Mouse (Mus musculus): Measurements from ENCODE around the gene Maff.
A peak's percentile ranks its signal among the peaks of the same experiment; 100 is the strongest.

The Maff gene

DNA sequence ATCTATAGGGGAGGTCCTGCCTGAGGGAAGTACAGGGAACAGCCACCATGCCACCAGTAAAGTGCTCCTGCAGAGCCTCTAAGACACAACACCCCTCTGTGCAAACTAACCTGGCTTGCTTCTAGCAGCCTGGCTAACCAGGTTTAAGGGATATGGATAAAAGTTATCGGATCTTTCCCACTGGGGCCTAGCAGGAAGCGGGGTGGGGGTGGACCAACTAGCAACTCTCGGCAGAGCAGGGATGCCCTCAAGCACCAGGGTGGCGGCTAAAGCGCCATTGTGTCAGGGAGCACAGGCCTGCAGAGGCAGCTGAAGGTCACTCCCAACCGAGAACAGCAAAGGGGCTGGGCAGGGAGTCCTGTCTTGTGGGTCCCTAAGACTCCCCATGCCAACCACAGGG, 17.7 kb downstream of the Maff start:
- DNase-seq (ENCODE audit: low spot score) = no peak

DNA sequence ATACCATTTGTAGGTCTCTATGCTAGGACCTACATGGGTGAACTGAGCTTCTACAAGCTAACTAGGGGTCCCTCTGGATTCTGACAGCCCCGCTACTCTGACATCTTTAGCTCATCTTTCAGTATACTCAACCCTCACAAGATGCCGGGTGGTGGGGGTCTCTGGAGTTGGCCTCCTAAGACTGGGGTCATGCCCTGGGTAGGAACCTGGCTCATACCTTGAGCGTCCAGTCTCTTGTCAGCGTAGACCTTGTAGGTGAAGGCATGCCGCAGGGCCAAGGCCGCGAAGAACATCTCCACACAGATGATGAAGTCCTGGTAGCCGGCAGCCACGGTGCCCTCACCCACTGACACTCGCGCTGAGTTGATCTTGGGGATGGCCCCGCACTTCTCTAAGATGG, 18.6 kb downstream of the Maff start:
- DNase-seq (ENCODE audit: low spot score) = no peak

DNA sequence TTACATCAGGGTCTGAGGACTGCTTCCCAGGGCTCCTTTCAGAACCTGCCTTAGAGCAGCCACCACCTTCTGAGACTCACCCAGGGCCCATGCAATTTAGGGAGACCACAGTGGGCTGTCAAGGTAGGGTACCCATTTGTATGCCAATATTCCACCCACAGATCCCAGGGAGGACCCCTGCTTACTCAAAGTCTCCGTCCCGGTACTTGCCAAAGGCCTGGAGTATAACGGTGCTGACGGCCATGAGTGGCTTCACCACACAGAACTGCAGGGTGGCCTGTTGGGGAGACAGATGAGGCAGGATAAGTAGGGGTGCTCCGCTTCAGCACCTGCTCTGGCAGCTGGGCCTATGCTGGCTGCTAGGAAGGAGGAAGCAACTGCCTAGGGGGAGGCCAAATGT, 20.0 kb downstream of the Maff start:
- no peak for DNase-seq (ENCODE audit: low spot score)

DNA sequence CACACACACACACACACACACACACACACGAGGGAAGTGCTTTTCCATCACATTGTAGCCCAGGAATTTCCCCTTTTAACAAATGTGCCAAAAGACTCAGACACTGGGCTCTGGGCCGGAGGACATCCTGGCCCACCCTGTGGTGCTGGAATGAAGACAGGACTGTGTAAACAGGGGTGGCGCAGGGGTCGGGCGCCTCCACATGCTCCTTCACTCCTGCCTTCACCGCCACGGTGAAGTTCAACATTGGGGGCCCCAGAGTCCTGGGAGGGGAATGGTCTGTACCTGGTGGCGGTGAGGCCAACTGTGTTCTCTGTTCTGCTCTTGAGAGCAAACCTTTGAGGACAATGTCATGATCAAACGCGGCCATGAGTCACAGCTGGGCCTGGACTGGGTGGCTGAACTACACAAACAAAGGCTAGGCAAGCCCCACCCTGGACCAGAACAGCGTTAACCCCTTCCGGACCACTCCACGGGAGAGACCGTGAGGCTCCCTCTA, 21.9 kb downstream of the Maff start:
- DNase-seq (ENCODE audit: low spot score) = no peak

DNA sequence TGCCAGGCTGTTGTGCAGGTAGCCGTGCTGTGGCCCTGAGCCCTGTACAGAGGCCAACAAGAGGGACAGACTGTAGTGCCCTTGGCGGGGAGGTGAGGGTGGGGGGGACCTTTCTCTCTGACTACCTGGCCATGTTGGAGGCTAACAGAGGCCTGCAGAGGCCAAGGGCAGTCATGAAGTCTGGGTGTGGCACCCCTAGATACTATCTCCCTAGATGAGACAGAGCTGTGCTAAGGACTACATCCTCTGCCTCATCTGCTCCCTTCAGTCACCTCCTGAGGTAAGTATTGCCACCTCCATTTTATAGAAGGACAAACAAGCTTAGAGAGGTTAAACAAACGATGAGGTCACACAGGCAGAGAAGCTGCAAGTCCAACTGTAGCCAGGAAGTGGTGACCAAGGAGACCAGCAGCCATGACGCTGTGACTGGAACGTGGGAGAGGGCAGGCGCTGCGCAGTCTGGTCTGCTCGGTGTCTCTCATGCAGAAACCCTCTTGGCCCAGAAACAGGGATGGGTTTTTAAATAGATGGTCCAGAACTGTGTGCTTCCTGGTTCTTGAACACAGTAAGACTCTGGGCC, 22.5 kb downstream of the Maff start:
- DNase-seq (ENCODE audit: low spot score) = no peak

DNA sequence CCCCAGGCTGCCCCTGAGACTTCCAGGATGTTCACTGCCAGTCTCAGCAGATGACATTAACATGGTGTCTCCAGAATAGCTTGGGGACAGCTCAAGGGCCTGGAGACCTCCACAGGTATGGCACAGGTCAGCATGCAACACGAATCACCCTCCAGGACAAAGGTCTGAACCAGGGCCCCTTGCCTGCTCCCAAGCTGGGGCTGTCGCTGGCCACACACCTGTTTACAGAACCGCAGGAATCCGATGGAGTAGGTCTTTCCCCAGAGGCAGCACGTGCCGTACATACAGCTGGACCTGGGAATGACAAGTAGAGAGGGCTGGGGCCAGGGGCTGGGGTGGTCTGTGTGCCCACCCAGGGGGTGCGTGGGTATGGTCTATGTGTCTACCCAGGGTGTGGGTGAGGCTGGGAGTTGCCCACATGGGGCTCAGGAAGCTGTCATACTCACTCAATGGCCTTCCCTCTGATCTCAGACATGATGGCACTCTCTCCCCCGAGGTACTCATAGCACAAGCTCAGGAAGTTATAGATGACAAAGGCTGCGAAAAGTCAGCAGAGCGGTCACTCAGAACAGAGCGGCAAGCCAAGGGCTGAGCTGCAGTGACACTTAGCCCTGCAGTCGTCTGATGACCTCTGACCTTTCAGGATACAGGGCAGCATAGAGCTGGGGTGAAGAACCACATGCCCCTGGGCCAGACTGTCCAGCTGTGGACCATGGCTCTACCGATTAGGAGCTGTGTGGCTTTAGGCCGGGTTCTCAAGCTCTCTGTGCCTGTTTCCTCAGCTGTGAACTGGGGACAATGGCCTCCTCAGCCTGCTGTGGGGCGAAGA, 23.2 kb downstream of the Maff start:
- no peak for DNase-seq (ENCODE audit: low spot score)

DNA sequence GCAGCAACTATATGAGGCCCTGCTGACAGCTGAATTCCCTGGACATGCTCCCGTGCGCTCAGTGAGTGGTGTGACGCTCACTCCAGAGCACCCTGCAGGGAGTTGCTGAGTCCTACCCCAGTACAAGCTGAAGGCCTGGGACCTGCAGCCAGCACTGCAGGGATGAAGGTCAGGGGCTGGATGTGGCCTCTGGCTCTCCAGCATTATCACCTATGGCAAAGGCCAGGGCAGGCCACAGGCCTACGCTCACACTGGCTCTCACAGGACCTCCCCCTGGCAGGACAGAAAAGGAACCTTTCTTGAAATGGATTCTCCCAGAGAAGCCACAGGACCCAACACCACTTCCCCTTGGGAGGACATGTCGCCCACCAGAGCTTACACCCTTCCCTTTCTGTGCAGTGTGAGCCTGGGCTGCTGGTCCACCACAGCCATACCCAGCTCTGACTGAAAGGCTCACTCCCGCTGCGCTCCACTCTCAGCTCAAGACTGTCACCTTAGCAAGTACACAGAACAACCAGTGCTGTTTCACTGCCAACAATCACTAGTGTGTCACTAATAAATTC, 23.9 kb downstream of the Maff start:
- DNase-seq (ENCODE audit: low spot score) = no peak

DNA sequence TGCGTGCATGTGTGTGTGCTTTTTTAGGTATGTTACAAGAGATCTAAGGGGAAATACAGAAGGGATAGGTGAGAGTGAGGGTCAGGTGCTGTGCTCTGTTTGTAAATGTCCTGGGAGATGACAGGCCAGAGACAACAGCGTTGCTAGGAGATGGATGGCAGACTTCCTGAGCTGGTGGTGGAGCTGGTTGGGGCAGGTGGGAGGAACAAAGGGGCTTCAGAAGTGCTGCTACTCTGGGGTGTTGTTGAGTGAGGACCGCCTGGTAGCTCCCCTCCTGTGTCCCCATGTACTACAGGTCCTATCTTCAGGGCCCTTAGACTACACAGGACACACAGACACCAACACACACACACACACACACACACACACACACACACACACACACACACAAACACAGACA, 28.3 kb downstream of the Maff start:
- no peak for DNase-seq (ENCODE audit: low spot score)

DNA sequence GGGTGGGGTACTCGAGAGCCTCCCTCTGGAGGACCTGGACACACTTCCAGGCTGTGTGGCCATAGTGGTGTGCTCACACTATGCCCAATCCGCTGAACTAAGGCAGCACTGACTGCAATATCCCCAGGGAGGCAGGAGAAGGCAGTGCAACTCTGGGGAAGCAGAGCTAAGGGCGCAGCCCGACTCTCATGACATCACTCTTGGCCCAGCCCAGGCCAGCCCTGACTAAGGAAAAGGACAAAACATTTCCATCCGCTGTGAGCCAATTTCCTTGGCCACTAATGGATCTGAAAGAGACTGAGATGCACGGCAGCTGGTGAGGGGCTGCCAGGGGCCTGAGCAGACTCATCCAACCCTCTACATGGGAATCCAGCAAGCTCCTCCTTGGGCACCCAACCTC, 31.3 kb downstream of the Maff start:
- DNase-seq (ENCODE audit: low spot score) = peak; percentile 97

DNA sequence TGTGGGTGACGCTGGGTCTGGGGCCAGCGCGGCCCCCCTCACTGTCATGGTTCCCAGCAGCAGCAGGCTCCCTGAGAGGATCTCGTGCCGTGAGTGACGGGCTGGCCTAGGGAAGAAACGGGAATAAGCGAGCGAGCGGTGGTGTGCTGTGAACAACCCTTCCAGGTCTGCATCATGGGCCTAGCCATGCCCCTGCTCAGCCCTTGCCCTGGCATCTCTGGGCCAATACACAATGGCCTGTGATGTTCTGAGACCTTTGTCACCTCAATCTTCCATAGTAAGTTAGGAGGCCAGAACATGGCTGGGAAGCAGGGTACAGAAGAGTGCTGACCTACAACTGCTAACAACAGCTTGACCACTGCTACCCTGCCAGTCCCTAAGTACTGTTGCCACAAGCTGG, 32.2 kb downstream of the Maff start:
- DNase-seq (ENCODE audit: low spot score) = no peak

DNA sequence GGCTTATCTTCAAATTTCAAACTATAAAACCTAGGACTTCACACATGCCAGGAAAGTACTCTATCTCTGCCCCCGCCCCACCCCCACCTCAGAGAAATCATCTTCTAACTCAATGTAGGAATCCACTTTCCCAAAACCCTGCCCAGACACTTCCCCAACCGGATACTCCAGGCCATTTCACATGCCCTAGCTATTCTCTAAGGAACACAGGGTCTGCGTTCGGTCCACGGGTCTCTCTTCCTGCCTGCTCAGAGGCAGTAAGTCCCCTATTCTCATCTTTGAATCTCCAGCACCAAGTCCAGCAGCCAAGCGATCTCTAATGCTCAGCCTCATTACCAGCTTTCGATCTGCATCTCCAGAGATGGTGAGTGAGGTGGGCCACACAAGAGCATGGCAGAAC, 33.2 kb downstream of the Maff start:
- DNase-seq (ENCODE audit: low spot score) = no peak

DNA sequence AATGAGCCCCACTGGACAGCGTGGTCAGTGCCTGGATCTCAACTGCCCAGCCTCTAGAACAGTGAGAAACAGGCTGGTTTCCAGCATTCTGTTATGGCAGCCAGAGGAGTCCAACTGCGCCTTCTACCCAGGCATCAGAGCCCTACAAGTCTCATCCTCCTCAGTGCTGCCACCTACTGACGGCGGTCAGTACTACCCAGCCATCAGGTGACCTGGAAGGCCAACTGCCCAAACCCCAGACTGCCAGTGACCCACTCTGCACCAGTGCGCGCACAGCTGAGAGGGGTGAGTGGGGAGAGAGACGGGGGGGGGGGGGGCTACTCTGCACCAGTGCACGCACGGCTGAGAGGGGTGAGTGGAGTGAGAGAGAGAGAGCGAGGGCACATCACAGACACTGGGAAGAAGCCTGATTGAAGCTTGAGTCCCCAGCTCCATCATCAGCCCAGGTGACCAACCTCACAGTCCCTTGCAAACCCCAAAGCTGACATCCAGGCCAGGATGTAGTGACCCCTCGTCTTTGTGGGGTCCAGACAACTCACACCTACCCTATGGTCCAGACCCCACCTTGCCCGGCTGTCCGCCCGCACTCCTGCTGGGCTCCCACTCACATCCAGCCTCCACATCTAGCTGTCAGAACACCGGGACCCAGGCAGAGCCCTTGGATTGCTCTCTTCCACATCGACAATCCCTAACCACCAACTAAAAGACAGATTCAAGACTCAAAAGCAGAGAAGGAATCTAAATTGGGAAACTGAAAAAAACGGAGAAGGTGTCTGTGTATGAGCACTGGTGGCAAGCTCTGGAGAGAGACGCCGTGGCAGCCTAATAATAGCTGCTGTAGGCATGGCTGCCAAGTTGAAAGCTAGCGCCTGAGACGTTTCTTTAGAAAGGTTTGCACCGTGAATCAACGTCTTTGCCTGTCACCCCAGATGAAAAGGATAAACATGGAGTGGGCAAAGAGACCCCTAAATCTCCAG, 34.3 kb downstream of the Maff start:
- DNase-seq (ENCODE audit: low spot score) = peak; percentile 49

DNA sequence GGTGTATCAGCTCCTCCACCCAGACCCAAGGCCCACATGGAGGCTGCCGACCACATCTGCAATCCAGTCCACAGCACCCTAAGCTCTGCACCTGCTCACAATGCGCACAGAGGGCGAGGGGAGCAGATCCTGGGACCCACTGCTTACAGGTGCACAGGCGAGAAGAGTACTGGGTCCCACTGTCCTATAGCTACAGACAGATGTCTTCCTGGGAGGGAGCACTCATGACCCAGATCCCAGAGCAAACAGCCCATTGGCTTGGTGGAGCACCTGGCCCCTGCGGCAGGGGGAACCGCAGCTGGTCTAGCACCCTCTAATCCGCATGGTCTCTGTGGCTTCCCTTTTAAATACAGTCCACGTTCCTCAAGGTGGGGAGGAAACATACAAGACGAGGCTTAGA, 35.2 kb downstream of the Maff start:
- no peak for DNase-seq (ENCODE audit: low spot score)

DNA sequence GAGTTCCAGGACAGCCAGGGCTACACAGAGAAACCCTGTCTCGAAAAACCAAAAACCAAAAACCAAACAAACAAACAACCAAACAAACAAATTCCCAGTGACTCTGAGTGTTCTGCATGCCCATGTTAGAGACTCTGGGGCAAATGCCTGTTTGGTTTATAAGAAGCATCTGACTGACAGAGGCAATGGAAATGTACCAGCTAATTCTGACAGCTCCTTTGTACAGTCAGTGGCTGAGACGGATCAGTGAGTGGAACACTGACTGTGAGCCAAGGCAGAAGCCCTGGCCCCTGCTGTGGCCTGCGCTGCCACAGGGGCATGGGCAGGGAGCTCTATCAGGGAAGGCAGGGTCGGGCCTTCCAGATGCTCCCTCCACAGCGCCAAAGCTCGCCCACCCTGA, 40.7 kb downstream of the Maff start:
- peak; percentile 60 for DNase-seq (ENCODE audit: low spot score)

DNA sequence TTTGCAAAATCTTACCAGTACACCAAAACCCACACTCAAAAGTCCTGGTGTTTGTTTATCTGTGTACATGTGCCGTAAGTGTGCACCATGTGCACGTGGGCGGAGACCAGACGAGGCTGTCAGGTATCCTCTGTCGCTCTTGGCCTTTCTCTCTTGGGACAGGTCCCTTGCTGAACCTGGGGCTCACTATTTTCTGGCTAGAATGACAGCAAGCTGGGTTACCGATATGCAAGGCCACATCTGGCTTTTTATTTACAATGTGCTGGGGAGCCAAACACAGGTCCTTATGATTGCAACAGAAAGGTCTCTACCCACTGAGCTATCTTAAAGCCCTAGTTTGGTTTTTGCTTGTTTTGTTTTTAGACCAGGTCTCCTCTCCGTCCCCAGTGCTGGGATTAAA, 41.2 kb downstream of the Maff start:
- no peak for DNase-seq (ENCODE audit: low spot score)

DNA sequence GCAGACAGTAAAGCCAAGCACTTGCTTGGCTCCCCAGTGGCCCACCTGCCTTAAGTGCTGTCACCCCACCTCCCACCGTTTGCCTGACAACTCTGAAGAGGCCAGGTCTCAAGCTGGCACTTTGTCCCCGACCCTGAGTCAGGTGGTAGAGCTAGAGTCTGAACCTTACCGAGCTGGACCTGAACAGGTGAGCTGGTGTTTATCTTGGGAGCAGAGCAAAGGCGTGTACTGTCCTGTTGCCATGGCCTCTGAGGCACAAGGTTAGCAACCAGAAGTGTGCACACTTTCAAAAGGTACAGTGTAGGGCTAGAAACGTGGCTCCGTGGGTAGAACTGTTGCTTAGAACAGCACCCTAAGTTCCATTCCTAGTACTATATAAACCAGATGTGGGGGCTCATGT, 41.8 kb downstream of the Maff start:
- DNase-seq (ENCODE audit: low spot score) = no peak

DNA sequence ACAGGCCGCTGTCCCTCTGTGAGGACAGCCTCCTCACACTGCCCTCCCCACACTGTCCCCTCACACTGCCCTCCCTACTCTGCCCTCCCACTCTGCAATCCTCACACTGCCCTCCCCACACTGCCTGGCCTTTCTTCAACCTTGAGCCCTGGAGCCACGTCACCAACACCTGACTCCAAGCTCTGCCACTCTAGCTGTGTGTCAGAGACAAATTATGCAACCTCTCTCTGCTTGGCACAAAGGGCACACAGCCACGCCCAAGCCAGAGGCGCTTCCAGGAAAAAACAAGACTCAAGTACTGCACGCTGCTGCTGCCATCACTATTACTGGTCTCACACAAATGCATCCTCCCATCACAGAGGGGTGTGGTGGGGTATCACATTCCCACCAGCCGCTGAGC, 44.0 kb downstream of the Maff start:
- DNase-seq (ENCODE audit: low spot score) = peak; percentile 88

DNA sequence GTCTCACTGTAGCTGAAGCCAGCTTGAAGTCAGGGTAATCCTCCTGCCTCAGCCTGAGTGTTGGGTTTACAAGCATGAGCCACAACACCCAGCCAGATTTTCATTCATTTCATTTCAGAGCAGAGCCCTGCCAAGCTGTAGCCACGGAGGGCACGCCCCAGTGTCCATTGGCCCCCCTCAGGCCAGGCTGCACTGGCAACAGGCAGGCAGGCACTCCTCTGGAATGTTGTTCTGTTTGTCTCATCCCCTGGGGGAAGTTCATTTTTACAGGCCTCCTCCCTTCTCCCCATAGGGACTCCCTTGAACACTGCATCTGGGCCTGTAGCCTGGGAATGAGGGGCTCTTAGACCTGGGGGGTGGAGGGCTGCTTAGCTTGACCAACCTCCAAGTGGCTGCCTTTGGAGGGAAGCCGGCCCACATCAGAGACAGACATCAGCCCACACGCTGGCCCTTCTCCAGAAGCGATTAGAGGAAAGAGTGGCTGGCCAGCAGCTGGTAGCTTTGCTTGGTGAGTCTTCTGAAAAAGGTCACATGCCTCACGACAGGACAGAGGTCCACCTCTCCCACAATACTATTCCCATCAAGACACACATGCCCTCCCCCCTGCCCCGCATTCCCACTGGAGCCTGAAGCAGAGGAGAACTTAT, 45.1 kb downstream of the Maff start:
- peak; percentile 94 for DNase-seq (ENCODE audit: low spot score)

DNA sequence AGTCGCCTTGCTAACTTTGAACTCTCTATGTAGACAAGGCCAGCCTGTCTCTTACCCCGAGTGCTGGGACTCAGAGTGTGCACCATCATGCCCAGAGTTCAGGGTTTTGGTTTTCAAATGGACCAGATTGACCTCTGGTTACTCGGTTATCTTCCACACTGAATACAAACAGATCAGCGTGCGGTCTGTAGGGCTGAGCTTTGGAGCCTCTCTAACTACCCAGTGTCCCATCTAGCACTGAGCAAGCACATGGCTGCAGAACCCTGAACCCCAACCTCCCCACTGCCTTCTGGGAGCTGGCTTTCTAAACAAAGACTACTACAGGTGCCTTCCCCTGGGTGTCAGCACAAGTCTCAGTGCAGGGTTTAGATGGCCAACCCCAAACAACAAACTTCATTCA, 46.1 kb downstream of the Maff start:
- DNase-seq (ENCODE audit: low spot score) = no peak

DNA sequence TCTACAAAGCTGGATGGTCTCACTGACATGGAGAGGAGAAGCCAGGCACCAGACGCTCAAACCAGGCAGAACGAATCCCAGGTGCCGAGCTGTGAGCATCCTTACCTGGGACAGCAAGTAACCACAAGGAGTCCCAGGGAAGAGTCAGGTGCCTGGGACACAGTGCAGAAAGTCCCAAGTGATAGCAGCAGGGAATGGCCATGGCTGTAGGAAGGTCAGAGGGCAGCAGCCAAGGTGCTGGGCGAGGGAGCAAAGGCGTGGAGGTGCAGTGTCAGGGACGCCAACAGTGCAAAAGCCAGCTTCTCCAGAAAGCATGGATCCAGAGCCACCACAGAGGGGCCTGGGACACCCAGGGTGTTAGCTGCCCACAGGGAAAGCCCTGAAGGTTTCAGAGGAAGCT, 46.7 kb downstream of the Maff start:
- no peak for DNase-seq (ENCODE audit: low spot score)

DNA sequence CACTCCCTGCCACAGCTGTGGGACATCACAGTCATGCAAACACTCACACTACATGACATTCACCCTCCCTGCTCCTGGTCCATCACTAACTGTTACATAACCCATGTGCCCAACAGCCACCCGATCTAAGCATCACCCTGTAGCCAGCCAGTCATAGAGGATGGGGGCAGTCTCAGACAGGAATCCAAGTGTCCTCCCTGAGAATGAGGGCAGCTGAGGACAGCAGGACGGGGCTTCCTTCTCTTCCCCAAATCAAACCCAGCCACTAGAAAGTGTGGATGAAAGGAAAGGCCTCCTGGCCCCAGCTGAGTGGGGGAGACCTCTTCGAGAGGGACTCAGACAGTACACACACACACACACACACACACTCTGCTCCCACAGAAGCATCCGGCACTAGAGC, 48.4 kb downstream of the Maff start:
- no peak for DNase-seq (ENCODE audit: low spot score)

DNA sequence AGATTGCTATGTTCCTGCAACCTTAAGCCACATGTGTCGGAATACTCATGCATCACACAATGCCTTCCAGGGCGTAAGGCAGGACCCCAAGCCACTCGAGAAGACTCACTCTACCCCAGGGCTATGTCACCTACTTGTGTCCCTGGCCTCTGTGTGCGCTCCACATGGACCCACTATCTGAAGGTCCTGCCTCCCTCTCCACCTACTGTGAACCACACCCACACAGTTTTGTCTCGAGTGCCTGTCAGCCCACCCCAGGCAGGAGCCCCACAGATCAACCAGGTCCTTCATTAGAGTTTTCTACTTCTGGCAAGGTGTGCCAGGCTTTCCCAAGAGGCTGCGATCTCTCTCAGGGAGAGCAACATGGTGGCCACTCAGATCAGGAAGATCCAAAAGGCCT, 48.9 kb downstream of the Maff start:
- no peak for DNase-seq (ENCODE audit: low spot score)

All from adipocyte (in vitro differentiated cells).